Mouse (Mus musculus): ENCODE data around the gene Flcn.

The Flcn gene

DNA sequence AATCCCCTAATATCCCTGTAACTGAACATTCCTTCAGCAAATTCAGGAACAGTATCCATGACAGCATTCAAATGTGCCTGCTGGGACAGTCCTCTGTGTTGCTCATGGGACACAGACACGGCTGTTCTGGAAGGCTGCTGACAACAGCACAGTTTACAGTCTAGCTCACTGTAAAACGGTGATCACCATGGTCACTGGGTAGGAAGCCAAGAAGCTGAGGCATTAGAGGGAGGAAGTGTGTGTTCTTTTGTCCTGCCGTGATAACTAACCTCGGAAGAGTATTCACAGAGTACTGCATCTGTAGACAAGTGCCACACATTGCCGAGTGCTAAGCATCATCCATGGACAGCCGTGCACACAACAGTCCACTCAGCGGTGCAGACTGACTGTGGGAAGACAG, 39.1 kb downstream of the Flcn start:
- DNase-seq (ENCODE audit: extremely low spot score, low spot score): no peak

DNA sequence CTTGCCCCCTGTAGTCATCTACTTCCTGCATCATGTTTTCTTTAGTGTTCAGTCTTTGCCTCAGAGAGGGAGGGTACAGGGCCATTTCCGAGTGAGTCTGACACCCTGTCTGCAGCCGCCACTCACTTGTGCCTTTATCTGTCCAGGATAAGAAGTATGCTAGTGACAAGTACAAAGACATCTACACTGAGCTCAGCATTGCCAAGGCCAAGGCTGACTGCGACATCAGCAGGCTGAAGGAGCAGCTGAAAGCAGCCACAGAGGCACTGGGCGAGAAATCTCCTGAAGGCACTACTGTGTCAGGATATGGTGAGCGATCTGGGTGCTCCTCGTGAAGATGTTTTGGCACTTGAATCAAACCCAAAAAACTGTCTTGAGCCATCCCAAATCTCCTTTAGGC, 40.1 kb downstream of the Flcn start:
- no peak for DNase-seq (ENCODE audit: extremely low spot score, low spot score)

DNA sequence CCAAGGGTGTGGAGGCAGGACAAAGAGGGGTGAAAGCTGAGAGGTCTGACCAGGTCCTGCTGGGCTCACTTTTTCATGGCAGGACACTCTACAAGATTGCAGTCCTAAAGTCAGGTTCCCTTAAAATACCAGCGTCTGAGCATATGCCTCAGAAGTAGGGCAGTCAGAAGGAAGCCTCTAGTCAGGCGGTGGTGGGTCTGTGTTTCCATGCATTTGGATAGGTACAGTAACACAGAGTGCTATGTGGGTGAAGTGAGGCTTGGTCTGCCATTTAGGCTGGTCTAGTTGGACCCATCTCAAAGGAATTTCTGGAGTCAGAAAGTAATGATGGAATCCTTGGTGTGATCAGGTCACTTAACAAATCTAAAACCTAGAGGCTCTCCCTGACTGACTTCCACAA, 40.5 kb downstream of the Flcn start:
- DNase-seq (ENCODE audit: extremely low spot score, low spot score): no peak

- DNase-seq (ENCODE audit: extremely low spot score, low spot score): no peak
These were observed 49.0 kb downstream of the Flcn start for GRCm38 (mm10) chr11:59760796-59761195.

GRCm38 (mm10) chr11:59759626-59760025, 50.2 kb downstream of the Flcn start:
- no peak for DNase-seq (ENCODE audit: extremely low spot score, low spot score)

DNA sequence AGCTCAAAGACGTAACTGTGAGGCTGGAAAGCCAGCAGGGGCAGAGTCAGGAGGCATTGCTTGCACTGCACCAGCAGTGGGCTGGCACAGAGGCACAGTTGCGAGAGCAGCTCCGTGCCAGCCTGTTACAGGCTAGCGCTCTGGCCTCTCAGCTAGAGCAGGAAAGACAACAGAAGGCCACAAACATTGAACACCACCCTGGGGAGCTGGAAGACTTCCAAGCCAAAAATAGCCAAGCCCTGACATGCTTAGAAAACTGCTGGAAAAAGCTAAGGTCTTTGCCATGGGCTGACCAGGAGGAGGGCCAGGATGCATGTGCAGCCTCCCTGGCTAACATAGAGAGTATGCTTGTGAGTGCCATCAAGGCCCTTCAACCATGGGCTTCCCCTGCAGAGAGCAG, 50.6 kb downstream of the Flcn start:
- no peak for DNase-seq (ENCODE audit: extremely low spot score, low spot score)

DNA sequence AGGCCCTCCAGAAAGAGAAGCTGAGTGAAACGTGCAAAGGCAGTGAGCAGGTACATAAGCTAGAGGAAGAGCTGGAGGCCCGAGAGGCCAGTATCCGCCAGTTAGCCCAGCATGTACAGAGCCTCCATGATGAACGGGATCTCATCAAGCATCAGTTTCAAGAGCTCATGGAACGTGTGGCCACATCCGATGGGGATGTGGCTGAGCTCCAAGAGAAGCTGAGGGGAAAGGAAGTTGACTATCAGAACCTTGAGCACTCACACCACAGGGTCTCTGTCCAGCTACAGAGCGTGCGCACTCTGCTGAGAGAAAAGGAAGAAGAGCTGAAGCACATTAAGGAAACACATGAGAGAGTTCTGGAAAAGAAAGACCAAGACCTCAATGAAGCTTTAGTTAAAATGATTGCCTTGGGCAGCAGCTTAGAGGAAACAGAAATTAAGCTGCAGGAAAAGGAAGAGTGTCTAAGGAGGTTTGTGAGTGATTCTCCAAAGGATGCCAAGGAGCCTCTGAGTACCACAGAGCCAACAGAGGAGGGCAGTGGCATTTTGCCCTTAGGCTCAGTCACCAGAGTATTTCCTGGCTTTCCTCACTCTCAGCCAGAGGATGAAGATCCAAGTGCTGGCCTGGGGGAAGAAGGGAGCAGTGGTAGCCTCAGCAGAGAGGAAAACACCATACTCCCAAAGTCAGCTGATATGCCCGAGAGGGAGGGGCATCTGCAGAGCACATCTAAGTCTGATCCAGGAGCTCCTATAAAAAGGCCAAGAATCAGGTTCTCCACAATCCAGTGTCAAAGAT, 51.4 kb downstream of the Flcn start:
- DNase-seq (ENCODE audit: extremely low spot score, low spot score): no peak

GRCm38 (mm10) chr11:59756351-59756750, 53.5 kb downstream of the Flcn start:
- no peak for DNase-seq (ENCODE audit: extremely low spot score, low spot score)

DNA sequence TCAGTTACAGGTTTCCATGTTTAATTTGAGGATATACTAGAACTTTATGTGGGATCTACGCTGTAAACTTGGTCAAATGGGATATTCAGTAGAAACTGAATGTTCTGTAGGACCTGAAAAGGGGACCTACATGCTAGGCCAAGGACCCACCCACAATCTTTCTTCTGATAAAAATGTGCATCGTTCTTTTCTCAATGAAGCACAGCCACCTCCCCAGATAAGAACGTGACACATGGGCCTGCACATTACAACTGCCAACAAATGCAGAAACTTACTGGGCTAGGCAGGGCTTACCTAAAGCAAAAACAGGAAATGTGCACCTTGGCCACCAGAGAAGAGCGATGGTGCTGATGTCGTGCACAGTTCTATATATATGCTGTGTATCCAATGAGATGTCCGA, 55.3 kb downstream of the Flcn start:
- DNase-seq (ENCODE audit: extremely low spot score, low spot score): no peak

DNA sequence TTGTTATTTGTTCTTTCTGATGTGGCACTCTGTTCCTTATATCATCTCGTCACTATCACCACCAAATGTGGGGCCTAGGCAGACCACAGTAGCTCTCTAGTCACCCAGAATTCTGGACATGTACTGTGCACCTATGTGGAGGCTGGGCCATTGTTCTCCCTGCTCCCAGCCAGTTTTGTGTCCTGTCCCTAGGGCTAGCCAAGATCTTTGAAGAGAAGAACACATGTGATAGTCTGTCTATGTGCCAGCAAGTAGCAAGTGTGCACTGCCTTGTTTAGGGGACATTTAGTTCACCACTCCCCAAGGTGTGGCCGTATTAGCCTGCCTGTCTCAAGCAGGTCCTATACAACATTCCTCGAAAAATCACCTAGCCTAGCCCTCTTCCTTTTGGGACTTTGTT, 60.8 kb downstream of the Flcn start:
- no peak for DNase-seq (ENCODE audit: extremely low spot score, low spot score)

DNA sequence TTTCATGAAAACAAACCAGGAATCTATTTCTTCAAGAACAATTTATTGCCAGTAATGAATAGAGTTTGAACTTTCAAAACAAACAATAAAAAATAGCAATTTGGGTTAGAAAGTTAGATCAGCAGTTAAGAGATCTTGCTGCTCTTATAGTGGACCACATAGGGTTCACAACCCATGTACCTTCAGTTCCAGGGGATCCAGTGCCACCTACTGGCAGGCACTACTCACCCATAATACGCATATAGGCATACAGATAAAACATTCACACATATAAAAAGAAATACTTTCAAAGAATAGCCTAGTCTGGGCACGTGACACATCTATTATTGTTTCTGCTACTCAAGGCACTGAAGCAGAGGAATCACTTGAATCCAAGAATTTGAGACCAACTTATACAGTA, 63.2 kb downstream of the Flcn start:
- no peak for DNase-seq (ENCODE audit: extremely low spot score, low spot score)

GRCm38 (mm10) chr11:59745851-59746250, 64.0 kb downstream of the Flcn start:
- no peak for DNase-seq (ENCODE audit: extremely low spot score, low spot score)

DNA sequence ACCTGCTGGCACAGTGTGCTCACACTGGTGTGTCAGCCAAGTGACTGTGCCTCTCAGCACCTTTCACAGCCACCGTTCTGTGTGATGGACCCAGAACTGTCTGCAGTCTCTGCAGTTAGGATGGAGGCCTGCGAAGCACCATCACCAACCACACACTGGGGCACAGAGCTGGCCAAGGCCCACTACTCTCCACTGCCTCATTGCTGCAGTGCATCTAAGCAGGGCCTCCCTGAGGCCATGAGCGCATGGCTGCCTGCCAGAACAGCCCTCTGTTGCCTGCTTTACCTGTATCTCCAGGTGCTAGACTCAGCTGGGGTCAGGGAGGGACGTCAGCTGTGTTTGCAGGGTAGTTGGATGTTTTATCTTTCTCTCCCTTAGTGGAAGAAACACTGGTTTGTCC, 65.4 kb downstream of the Flcn start:
- DNase-seq (ENCODE audit: extremely low spot score, low spot score): no peak

DNA sequence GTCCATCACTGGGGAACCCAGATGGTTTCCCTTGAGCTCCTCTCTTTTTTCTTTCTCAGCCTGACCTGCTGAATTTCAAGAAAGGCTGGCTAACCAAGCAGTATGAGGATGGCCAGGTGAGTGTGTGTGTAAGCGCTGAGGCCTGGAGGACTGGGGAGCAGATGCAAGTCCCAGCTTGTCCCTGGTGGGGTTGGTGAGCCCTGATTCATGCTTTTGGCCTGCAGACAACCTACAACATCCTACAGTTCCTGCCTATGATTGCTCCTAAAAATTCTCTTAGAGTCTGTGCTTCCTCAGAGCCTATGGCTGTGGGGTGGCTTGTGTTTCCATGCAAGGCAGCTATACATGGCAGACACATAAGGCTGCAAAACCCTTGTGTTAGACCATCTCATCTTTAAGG, 66.1 kb downstream of the Flcn start:
- no peak for DNase-seq (ENCODE audit: extremely low spot score, low spot score)

DNA sequence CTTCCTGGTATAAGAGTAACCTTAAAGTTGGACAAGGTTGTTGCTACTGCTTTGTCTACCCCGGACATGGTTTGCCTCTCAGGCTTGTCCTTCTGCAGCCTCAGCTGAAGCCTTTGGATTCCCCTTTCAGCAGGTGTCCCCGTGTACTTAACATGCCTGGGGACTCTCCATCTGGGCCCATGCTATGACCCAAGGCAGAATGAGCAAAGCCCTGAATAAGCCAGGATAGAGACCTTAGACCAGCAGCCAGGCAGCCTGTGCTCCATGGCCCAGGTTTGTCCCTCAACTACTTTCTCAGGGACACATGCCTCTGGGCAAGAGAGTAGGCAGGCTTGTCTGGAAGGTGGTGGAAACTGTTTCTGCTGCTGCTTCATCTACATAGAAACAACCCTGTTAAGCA, 66.5 kb downstream of the Flcn start:
- DNase-seq (ENCODE audit: extremely low spot score, low spot score): no peak

DNA sequence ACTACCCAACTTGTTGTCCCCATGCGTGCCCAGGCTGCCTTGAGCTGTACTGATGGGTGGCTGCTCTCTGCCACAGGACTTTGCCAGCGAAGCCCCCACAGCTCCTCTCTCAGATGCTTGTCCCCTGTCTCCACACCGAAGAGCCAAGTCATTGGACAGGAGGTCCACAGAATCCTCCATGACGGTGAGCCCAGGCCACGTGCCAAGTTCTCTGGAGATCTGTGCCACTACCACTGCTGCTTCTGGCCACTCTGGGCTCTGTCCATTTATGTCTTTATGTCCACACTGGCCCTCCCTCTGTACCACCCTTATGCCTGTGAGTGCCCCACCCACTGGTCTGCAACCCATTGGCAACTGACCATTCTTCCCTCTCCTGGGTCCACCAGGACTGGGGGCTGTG, 67.9 kb downstream of the Flcn start:
- no peak for DNase-seq (ENCODE audit: extremely low spot score, low spot score)

All from neural tube, embryonic 10.5 days (tissue).